Mouse (Mus musculus): Measurements from ENCODE around the gene Tgm1.
A peak's percentile ranks its signal among the peaks of the same experiment; 100 is the strongest.

The Tgm1 gene

DNA sequence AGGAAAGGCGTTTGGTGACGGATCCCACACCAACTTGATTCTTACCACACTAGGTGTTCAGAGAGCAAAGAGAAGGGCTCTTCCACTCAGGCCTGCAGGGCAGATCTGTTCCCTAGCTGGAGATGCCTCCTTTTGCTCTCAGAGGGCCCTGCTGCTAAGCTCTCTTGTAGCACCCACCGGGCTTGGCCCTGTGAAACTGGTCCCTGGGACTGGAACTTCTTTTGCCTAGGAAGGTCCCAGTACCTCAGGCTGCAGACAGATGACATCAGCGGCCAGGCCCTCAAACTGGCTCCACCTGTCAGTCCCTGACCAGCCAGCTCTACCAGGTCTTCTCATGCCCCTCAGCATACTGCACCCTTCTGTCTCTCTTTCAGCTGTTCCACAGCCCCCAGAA is at the start of gene Tgm1:
TSS of gene Tgm1 (minus strand) at position 198 of the 394 bp plus-strand sequence.
- DNase-seq: no peak

- no peak for DNase-seq
These were observed 49.4 kb upstream of the Tgm1 start for GRCm38 (mm10) chr14:55763166-55763565.

DNA sequence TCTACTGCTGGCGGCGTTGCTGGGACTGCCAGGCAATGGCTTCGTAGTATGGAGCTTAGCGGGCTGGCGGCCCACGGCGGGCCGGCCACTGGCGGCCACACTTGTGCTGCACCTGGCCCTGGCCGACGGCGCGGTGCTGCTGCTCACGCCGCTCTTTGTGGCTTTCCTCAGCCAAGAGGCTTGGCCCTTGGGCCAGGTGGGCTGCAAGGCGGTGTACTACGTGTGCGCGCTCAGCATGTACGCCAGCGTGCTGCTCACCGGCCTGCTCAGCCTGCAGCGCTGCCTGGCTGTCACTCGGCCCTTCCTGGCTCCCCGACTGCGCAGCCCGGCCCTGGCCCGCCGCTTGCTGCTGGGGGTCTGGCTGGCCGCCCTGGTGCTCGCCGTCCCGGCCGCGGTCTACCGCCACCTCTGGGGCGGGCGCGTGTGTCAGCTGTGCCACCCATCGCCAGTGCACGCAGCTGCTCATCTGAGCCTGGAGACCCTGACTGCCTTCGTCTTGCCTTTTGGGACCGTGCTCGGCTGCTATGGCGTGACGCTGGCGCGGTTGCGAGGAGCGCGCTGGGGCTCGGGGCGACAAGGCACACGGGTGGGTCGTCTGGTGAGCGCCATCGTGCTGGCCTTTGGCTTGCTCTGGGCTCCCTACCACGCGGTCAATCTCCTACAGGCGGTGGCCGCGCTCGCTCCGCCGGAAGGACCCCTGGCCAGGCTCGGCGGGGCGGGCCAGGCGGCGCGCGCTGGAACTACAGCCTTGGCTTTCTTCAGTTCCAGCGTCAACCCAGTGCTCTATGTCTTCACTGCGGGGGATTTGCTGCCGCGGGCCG is 48.5 kb upstream of the Tgm1 start:
- peak; percentile 78 for DNase-seq

- no peak for DNase-seq
These were observed 47.4 kb upstream of the Tgm1 start, which contains the start of gene Ltb4r2 for GRCm38 (mm10) chr14:55761163-55761562. Gene Ltb4r2 (plus strand): TSS chr14:55761428.

- peak; percentile 94 for DNase-seq
These were observed 46.4 kb upstream of the Tgm1 start for GRCm38 (mm10) chr14:55760156-55760555.

DNA sequence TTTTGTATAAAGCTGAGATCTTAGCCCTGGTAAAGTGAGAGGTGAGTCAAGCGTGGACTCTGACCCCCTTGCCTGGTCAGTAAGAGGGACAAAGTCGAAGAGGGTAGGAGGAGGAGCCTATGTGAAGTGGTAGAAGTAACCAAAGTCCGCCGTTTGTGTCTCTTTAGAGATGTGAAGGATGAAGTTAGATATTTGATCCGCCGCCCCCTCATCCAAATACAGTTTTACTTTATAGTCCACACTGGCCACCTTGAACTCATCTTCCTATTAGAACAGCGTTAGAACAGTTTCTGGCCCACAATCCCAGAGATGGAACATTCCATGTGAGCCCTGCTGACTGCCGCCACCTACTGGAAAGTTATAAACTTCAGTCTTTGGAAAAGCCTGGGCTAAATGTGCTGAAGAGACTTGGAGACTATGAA is 44.6 kb upstream of the Tgm1 start, which contains the start of gene Cideb:
TSS of gene Cideb (minus strand) at position 96 of the 422 bp plus-strand sequence.
- peak; percentile 69 for DNase-seq

DNA sequence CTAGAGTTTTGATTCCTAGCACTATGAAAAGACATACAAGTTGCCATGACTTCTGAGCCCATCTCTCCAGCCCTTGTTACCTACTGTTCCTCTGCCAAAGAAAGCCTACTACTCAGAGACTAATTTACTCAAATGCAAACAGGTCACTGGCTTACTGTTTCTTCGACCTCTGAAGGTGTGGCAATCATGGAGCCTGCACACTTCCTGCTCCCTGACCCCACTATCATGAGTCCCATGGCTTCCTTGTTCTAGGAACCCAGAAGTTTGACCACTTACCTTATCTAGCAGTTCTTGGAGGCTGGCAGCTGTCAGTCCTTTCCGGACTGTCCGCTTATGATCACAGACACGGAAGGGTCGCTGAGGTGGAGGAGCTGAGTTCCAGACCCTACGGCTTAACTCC is 43.8 kb upstream of the Tgm1 start:
- DNase-seq: no peak

DNA sequence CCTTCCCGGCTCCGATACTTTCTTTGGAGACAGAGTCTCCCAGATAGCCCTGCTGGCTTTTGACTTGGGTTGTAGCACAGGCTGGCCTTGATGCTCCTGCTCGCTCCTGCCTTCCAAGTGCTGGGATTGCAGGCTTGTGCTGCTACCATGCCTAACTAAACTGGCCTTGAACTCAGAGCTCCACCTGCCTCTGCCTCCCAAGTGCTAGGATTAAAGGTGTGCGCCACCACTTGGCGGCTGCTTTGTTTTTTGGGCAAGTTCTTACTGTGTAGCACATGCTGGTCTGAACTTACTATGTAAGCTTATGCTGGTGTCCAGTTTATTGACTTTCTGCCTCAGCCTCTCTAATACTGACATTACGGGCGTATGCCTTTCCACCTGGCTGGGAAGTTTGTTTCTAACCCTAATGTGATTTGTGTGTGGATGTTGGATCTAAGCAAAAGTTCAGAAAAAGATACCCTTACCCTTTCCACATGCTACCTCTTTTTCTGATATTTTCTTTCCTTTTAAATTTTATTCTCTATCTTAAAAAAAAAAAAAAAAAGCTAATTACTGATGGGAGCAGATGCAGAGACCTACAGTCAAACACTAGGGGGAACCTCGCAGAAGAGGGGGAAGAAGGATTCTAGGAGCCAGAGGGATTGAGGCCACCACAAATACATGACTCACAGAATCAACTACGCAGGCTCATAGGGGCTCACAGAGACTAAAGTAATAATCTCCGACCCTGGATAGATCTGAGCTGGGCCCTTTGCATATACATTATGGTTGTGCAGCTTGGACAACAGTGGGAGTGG is 33.5 kb upstream of the Tgm1 start:
- DNase-seq: no peak

- no peak for DNase-seq
These were observed 32.1 kb upstream of the Tgm1 start for GRCm38 (mm10) chr14:55745861-55746237.

GRCm38 (mm10) chr14:55745180-55745860 is 31.6 kb upstream of the Tgm1 start, which contains the start of the genes Dhrs1 and Nop9:
Gene Dhrs1 (minus strand): TSS chr14:55745690.
Gene Nop9 (plus strand): TSS chr14:55745693.
- peak; percentile 94 for DNase-seq

GRCm38 (mm10) chr14:55743711-55744110 is 30.0 kb upstream of the Tgm1 start:
- peak; percentile 93 for DNase-seq

GRCm38 (mm10) chr14:55737086-55737687 is 23.5 kb upstream of the Tgm1 start:
- DNase-seq: peak; percentile 48

DNA sequence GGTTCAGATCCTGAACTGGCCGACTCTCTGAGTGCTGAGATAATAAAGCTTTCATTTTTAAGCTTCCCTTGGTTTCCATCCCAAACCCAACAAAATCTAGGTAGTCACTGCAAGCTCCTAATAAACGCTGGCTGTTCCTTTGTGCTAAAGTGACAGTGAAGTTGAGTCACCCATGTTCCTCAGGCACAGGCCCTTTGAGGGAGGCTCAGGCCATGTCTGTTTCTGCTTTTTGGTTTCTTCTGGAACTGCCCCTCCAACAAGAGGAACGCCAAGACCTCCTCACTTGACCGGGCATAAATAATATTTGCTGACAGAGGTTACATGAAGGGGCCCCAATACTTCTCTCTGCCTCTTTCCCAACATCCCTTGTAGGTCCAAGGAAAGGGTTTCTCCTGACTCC is 22.0 kb upstream of the Tgm1 start:
- no peak for DNase-seq

- no peak for DNase-seq
These were observed 21.6 kb upstream of the Tgm1 start for GRCm38 (mm10) chr14:55735334-55735733.

GRCm38 (mm10) chr14:55734869-55735268 is 21.1 kb upstream of the Tgm1 start:
- DNase-seq: no peak

- DNase-seq: no peak
These were observed 20.2 kb upstream of the Tgm1 start for GRCm38 (mm10) chr14:55733889-55734288.

- no peak for DNase-seq
These were observed 16.9 kb upstream of the Tgm1 start for GRCm38 (mm10) chr14:55730531-55731032.

GRCm38 (mm10) chr14:55730116-55730515 is 16.4 kb upstream of the Tgm1 start:
- DNase-seq: no peak

GRCm38 (mm10) chr14:55727889-55728685 is 14.4 kb upstream of the Tgm1 start:
- no peak for DNase-seq

DNA sequence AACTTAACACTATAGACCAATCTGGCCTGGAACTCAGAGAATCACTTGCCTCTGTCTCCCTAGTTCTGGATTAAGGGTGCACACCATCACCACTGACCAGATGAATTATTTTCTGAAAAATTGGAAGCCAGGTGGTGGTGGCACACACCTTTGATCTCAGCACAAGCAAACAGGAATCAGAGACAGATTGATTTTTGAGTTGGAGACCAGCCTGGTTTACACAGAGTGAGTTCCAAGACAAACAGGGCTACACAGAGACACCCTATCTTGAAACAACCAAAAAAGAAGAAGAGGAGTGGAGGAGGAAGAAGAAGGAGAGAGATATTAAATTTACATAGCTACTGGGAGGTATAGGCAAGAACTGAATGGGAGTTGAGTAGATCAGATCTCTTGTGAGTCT is 12.5 kb upstream of the Tgm1 start:
- no peak for DNase-seq

GRCm38 (mm10) chr14:55724411-55724871 is 10.7 kb upstream of the Tgm1 start:
- peak; percentile 43 for DNase-seq

All from kidney, postnatal 10 days (tissue).